Mouse (Mus musculus) spleen, adult 2 months (tissue): Measurements from ENCODE around the gene Ube3b. TPM values are rescaled to one million over a fixed set of nuclear protein-coding genes. Genes with fewer than 3 reads are reported as not detected.

Source experiments
- DNase-seq, 2 experiments: peaks; one replicate each; pipeline versions ENCODE4 v3.0.0 to v3.0.0-alpha.2; 2012 to 2021; ENCODE audit warnings: low spot score in 2 of 2, low read depth in 1 of 2
- H3K27ac ChIP-seq: fragments of 200-500 bp; 2 replicates; pipeline ENCODE4 v1.5.1; 2012; ENCODE audit warnings: low read length, inconsistent platforms; ENCODE audit not compliant: insufficient read depth
- H3K27me3 ChIP-seq: fragments of 200-500 bp; 2 replicates; pipeline ENCODE4 v1.6.1; 2012; ENCODE audit warnings: mild to moderate bottlenecking, moderate library complexity, low read length, inconsistent platforms; ENCODE audit not compliant: control insufficient read depth, insufficient read depth
- H3K36me3 ChIP-seq: fragments of 200-500 bp; 2 replicates; pipeline ENCODE4 v1.6.1; 2012; ENCODE audit warnings: mild to moderate bottlenecking, low read length, inconsistent platforms; ENCODE audit not compliant: control insufficient read depth, insufficient read depth
- H3K4me1 ChIP-seq: fragments of 200-500 bp; 2 replicates; pipeline ENCODE4 v1.6.1; 2011; ENCODE audit warnings: inconsistent platforms; ENCODE audit not compliant: control insufficient read depth, insufficient read depth, insufficient read length
- H3K4me3 ChIP-seq: fragments of 200-500 bp; 2 replicates; pipeline ENCODE4 v1.5.1; 2011; ENCODE audit warnings: mild to moderate bottlenecking, inconsistent platforms; ENCODE audit not compliant: insufficient read depth, insufficient read length; ENCODE audit errors: extremely low read depth
- CTCF ChIP-seq: fragments of 200-500 bp; IDR thresholded peaks from 2 replicates; pipeline ENCODE4 v1.5.1; 2011; ENCODE audit warnings: mild to moderate bottlenecking, inconsistent platforms; ENCODE audit not compliant: insufficient read depth, insufficient read length, insufficient replicate concordance; ENCODE audit errors: extremely low read depth
- POLR2A ChIP-seq: fragments of 200-500 bp; IDR thresholded peaks from 2 replicates; pipeline ENCODE4 v1.6.1; 2011; ENCODE audit warnings: low read depth, low read length, inconsistent platforms
- WGBS: fragments of 180-500 bp; shearing (Covaris S2); methylation state at CpG from one replicate; pipeline ENCODE4 v1.1.7; 2018; 5-methylcytosine and 5-hydroxymethylcytosine counted together
- polyA plus RNA-seq: library from polyadenylated mRNA; depleted of rRNA; stranded (reverse); fragments of >200 nt; gene quantifications from 2 replicates; pipeline ENCODE4 v1.2.3, GENCODE M21; 2012; rRNA removed

The Ube3b gene
- polyA plus RNA-seq, 1 experiment, result 44.4 TPM

- Histone ChIP-seq H3K27me3 (no peaks in the 10 kb centered on the region), H3K27ac (no peak overlapping the region), H3K4me1 (no peaks in the 10 kb centered on the region), H3K36me3 (no peaks in the 10 kb centered on the region), H3K4me3 (no peak overlapping the region)
- TF ChIP-seq POLR2A (no peak), CTCF (no peak)
- WGBS, result 83% methylated on average over 24 of the region's 24 CpGs
- no peak for DNase-seq
These were observed 81.9 kb downstream of the Ube3b start for GRCm38 (mm10) chr5:114462067-114463040.

- 68% methylated on average over 2 of the region's 2 CpGs for WGBS
- H3K36me3 ChIP-seq, result no peaks in the 10 kb centered on the region
- no peaks in the 10 kb centered on the region for H3K4me1 ChIP-seq
- TF ChIP-seq POLR2A (no peak), CTCF (no peak)
- no peak overlapping the region for H3K4me3 ChIP-seq
- no peak overlapping the region for H3K27ac ChIP-seq
- no peaks in the 10 kb centered on the region for H3K27me3 ChIP-seq
- no peak for DNase-seq
These were observed 84.2 kb downstream of the Ube3b start for GRCm38 (mm10) chr5:114464561-114464960.

DNA sequence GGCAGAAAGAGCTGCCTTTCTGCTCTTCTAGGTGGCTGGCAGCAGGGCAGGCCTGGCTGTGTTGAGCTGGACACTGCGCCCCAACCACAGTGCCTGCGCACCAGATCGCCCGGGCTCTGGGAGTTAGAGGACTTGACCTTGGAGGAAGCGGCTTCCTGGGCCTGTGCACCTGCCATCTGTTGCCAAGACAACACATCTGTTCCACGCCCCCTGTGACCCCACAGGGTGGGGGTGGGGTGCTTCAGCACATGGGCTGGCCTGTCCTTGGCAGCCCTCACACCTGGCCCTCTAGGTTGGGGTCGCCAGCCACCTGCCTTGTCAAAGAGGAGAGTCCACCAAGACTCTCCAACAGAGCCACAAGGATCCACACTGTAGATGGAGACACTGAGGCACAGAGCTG is 85.2 kb downstream of the Ube3b start:
- Histone ChIP-seq H3K36me3 (no peaks in the 10 kb centered on the region), H3K27me3 (no peaks in the 10 kb centered on the region), H3K27ac (no peak overlapping the region), H3K4me1 (no peaks in the 10 kb centered on the region), H3K4me3 (no peak overlapping the region)
- TF ChIP-seq POLR2A (no peak), CTCF (no peak)
- WGBS, result 64% methylated on average over 7 of the region's 7 CpGs
- DNase-seq, result no peak

GRCm38 (mm10) chr5:114467019-114467418 is 86.6 kb downstream of the Ube3b start:
- Histone ChIP-seq H3K27ac (no peak overlapping the region), H3K36me3 (no peaks in the 10 kb centered on the region), H3K27me3 (no peaks in the 10 kb centered on the region), H3K4me3 (no peak overlapping the region), H3K4me1 (no peaks in the 10 kb centered on the region)
- no peak for TF ChIP-seq POLR2A
- no peak for TF ChIP-seq CTCF
- DNase-seq, result no peak
- WGBS, result 37% methylated on average over 11 of the region's 11 CpGs

GRCm38 (mm10) chr5:114467430-114467829 is 87.0 kb downstream of the Ube3b start:
- Histone ChIP-seq H3K4me1 (no peaks in the 10 kb centered on the region), H3K4me3 (no peak overlapping the region), H3K27me3 (no peaks in the 10 kb centered on the region), H3K36me3 (no peaks in the 10 kb centered on the region), H3K27ac (no peak overlapping the region)
- 23% methylated on average over 12 of the region's 13 CpGs for WGBS
- no peak for DNase-seq
- TF ChIP-seq POLR2A (no peak), CTCF (no peak)

GRCm38 (mm10) chr5:114468007-114468406 is 87.6 kb downstream of the Ube3b start:
- H3K27ac ChIP-seq, result no peak overlapping the region
- no peaks in the 10 kb centered on the region for H3K27me3 ChIP-seq

DNA sequence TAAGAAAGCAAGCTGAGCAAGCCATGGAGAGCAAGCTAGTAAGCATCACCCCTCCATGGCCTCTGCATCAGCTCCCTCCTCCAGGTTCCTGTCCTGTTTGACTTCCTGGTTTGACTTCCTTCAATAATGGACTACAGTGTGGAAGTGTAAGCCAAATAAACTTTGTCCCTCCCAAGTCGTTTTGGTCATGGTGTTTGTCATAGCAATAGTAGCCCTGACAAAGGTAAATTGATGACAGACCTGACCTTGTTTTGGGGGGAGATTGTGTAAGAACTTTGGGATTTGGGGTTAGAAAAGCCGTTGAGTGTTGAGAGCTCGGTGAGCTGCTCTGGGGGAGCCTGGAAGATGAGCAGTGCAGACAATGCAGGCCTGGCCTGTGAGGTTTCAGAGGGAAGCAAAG is 90.0 kb downstream of the Ube3b start:
- Histone ChIP-seq H3K27ac (no peak overlapping the region), H3K27me3 (no peaks in the 10 kb centered on the region), H3K36me3 (no peaks in the 10 kb centered on the region), H3K4me1 (no peaks in the 10 kb centered on the region), H3K4me3 (no peak overlapping the region)
- TF ChIP-seq CTCF, result no peak
- TF ChIP-seq POLR2A, result no peak
- WGBS, result 78% methylated on average over 3 of the region's 3 CpGs
- DNase-seq, result no peak

More at GRCm38 (mm10) chr5:114468007-114468406, 87.6 kb downstream of the Ube3b start:
- DNase-seq, result no peak
- 88% methylated on average over 4 of the region's 4 CpGs for WGBS
- Histone ChIP-seq H3K36me3 (no peaks in the 10 kb centered on the region), H3K4me1 (no peaks in the 10 kb centered on the region), H3K4me3 (no peak overlapping the region)
- TF ChIP-seq POLR2A, result no peak
- TF ChIP-seq CTCF, result no peak

Other genes with a start within 250 kb of the Ube3b start
- gene Acacb, start 234.1 kb upstream of the Ube3b start, polyA plus RNA-seq, result 9.2 and 9.3 TPM in 2 replicates
- gene Foxn4, start 106.8 kb upstream of the Ube3b start, polyA plus RNA-seq, result not detected in 2 replicates
- 1.2 and 1.7 TPM in 2 replicates for gene Myo1h, start 91.4 kb upstream of the Ube3b start, polyA plus RNA-seq
- 64.4 and 76.5 TPM in 2 replicates for gene Kctd10, start 99 bp upstream of the Ube3b start, polyA plus RNA-seq
- gene Mmab, start 63.5 kb downstream of the Ube3b start, polyA plus RNA-seq, result 8.0 and 8.6 TPM in 2 replicates
- gene Mvk, start 63.7 kb downstream of the Ube3b start, polyA plus RNA-seq, result 13.0 and 17.3 TPM in 2 replicates
- 2.8 and 4.6 TPM in 2 replicates for gene Fam222a, start 187.4 kb downstream of the Ube3b start, polyA plus RNA-seq